Mouse (Mus musculus) spleen, embryonic (tissue): ENCODE measurements around the gene Cuta.
"Not testable (repeated sequence)": the region's sequence is repeated elsewhere in the genome, so short reads cannot be mapped to it uniquely, and the experiment has no call there.

ENCODE experiments used
- CTCF ChIA-PET: fragments of 350-600 bp; sonication (Branson Sonifier 250); formaldehyde crosslinking; loops from one replicate; lab custom pipeline; 2022; lab: Charles Lee

Gene Cuta

GRCm38 (mm10) chr17:26937883-26938695 lies 1.3 kb downstream of the Cuta start:
- CTCF ChIA-PET: interaction anchor here (0.8 kb wide), 1 partner anchor 165 kb away, joined by 4 read pairs; no protein-coding TSS in a partner anchor

GRCm38 (mm10) chr17:26936921-26937695 lies 2.3 kb downstream of the Cuta start:
- CTCF ChIA-PET: interaction anchor here (1.3 kb wide), 1 partner anchor 14 kb away, joined by 3 read pairs; no protein-coding TSS in a partner anchor

- CTCF ChIA-PET: interaction anchor here (1.3 kb wide), 1 partner anchor 15 kb away, joined by 3 read pairs; no protein-coding TSS in a partner anchor
These were observed 2.9 kb downstream of the Cuta start for GRCm38 (mm10) chr17:26936453-26936852.

- CTCF ChIA-PET: no interaction called here
These were observed 4.3 kb downstream of the Cuta start for GRCm38 (mm10) chr17:26935027-26935426.

- CTCF ChIA-PET: no interaction called here
These were observed 5.2 kb downstream of the Cuta start for GRCm38 (mm10) chr17:26933885-26934827.

- CTCF ChIA-PET: no interaction called here
These were observed 6.0 kb downstream of the Cuta start for GRCm38 (mm10) chr17:26933419-26933818.

- CTCF ChIA-PET: no interaction called here
These were observed 6.5 kb downstream of the Cuta start, which contains the start of gene Phf1 for GRCm38 (mm10) chr17:26932839-26933398. Phf1 (plus strand) TSS chr17:26933052.

GRCm38 (mm10) chr17:26931795-26932194 lies 7.6 kb downstream of the Cuta start:
- CTCF ChIA-PET: not testable (repeated sequence)

- CTCF ChIA-PET: not testable (repeated sequence)
These were observed 14.0 kb downstream of the Cuta start for GRCm38 (mm10) chr17:26925414-26925813.

GRCm38 (mm10) chr17:26922368-26922767 lies 17.0 kb downstream of the Cuta start:
- CTCF ChIA-PET: not testable (repeated sequence)

GRCm38 (mm10) chr17:26919516-26919915 lies 19.9 kb downstream of the Cuta start:
- CTCF ChIA-PET: not testable (repeated sequence)

GRCm38 (mm10) chr17:26918343-26918742 lies 21.0 kb downstream of the Cuta start:
- CTCF ChIA-PET: interaction anchor here (0.6 kb wide), 1 partner anchor 1494 kb away, joined by 18 read pairs; no protein-coding TSS in a partner anchor

- CTCF ChIA-PET: not testable (repeated sequence)
These were observed 21.8 kb downstream of the Cuta start for GRCm38 (mm10) chr17:26917560-26917959.

GRCm38 (mm10) chr17:26916711-26917482 lies 22.5 kb downstream of the Cuta start, which contains the start of gene Kifc5b:
Kifc5b (plus strand) TSS chr17:26917091.
- CTCF ChIA-PET: no interaction called here

GRCm38 (mm10) chr17:26915248-26915647 lies 24.1 kb downstream of the Cuta start:
- CTCF ChIA-PET: no interaction called here

GRCm38 (mm10) chr17:26907506-26907905 lies 31.9 kb downstream of the Cuta start:
- CTCF ChIA-PET: not testable (repeated sequence)

GRCm38 (mm10) chr17:26904320-26904719 lies 35.0 kb downstream of the Cuta start:
- CTCF ChIA-PET: no interaction called here

GRCm38 (mm10) chr17:26900916-26901315 lies 38.5 kb downstream of the Cuta start:
- CTCF ChIA-PET: no interaction called here

GRCm38 (mm10) chr17:26895578-26895977 lies 43.8 kb downstream of the Cuta start:
- CTCF ChIA-PET: interaction anchor here (1.0 kb wide), 1 partner anchor 187 kb away, joined by 3 read pairs; no protein-coding TSS in a partner anchor

GRCm38 (mm10) chr17:26894342-26894741 lies 45.0 kb downstream of the Cuta start:
- CTCF ChIA-PET: no interaction called here
